Mouse (Mus musculus): ENCODE measurements around the gene Ube2o.

- no peak for TF ChIP-seq EP300 (IDR thresholded peaks at IDR 0.05; ENCODE audit: low read depth)
- TF ChIP-seq CTCF (IDR thresholded peaks at IDR 0.05; ENCODE audit: low read depth), result peak; percentile 35
Measured at GRCm38 (mm10) chr11:116488693-116489375, 92.4 kb downstream of the Ube2o start.

Measured in heart, postnatal 0 days (tissue).